Comparison of ENCODE assay signal across 8 mouse cellular contexts in genomic region chr6:118594070-118594469, GRCm38 (mm10). TPM values are rescaled to one million over a fixed set of nuclear protein-coding genes. Genes with fewer than 3 reads are reported as not detected.
A peak's percentile ranks its signal among the peaks of the same experiment; 100 is the strongest.
DNase-seq lines count a peak whose midpoint lies in the region; ATAC-seq and TF ChIP-seq lines count a peak whose summit lies in the region.

No protein-coding gene starts in this region.

- no peaks in the 10 kb centered on the region for H3K9me3 ChIP-seq in hindbrain, embryonic 16.5 days (ENCODE audit: control insufficient read depth, low read length)

- 39% methylated on average over 10 of the region's 10 CpGs for WGBS in hindbrain, embryonic 16.5 days

- peaks cover 4% of the 10 kb centered on the region for H3K27me3 ChIP-seq in hindbrain, embryonic 16.5 days (replicated peaks; ENCODE audit: control insufficient read depth, insufficient read depth, low read length)

- H3K4me3 ChIP-seq in hindbrain, embryonic 16.5 days (ENCODE audit: low read length), result no peak overlapping the region; the same call in 1 of the 2 replicates

- peak; percentile 38 for DNase-seq in embryo, embryonic 10 days (ENCODE audit: low spot score)
- DNase-seq in embryo, embryonic 9.5 days (ENCODE audit: extremely low spot score), result no peak
- DNase-seq in brain, embryonic 14.5 days (ENCODE audit: low read depth), result peak; percentile 5
- DNase-seq in lung, postnatal 25 days (ENCODE audit: low spot score), result peak; percentile 4
- DNase-seq in right cerebral cortex, postnatal 36 days (ENCODE audit: low spot score in 2 of 2), result no peak
- DNase-seq in left cerebral cortex, adult 11 months (ENCODE audit: low spot score), result no peak
- no peak for DNase-seq in adrenal gland, postnatal 4 days (ENCODE audit: low spot score in 2 of 2)

- H3K36me3 ChIP-seq in hindbrain, embryonic 16.5 days (ENCODE audit: control insufficient read depth, insufficient read depth, low read length), result peaks cover 13% of the 10 kb centered on the region

- H3K4me1 ChIP-seq in hindbrain, embryonic 16.5 days (ENCODE audit: control insufficient read depth, insufficient read depth, low read depth, low read length), result peaks cover 10% of the 10 kb centered on the region

- H3K9ac ChIP-seq in hindbrain, embryonic 16.5 days (ENCODE audit: low read depth, low read length), result no peak overlapping the region; the same call in 1 of the 2 replicates

- H3K4me2 ChIP-seq in hindbrain, embryonic 16.5 days (ENCODE audit: low read length), result peak overlapping the region; percentile 57

- TF ChIP-seq POLR2A in brain, embryonic 14.5 days (IDR thresholded peaks at IDR 0.05; ENCODE audit: borderline replicate concordance, extremely low read depth, insufficient read depth, insufficient read length, poor library complexity, severe bottlenecking), result no peak

- no peak for ATAC-seq in hindbrain, embryonic 16.5 days

- no peak overlapping the region for H3K27ac ChIP-seq in hindbrain, embryonic 16.5 days (ENCODE audit: low read depth, low read length)

- TF ChIP-seq CTCF in brain, embryonic 14.5 days (IDR thresholded peaks at IDR 0.05; ENCODE audit: borderline replicate concordance, extremely low read depth, insufficient read depth, insufficient read length), result no peak

RNA-seq across cellular contexts. Expression of gene Ankrd26, which starts 32.0 kb away (rescaled TPM):
- polyA plus RNA-seq in brain, embryonic 14.5 days (2012; rRNA removed), result 10.5 and 11.3 TPM in 2 replicates
- 16.0 and 16.6 TPM in 2 replicates for polyA plus RNA-seq in hindbrain, embryonic 16.5 days (2015; fragmentation: Nextera tagmentation; extraction: Ambion mirVana)
- total RNA-seq in adrenal gland, postnatal 4 days (2021), result 1 to 10 TPM; 5.5 to 6.2 TPM

Comparison
In these comparisons a context has a peak if more than half of its experiments do, and no peak if none do; other contexts are left out.
1. DNase-seq: peak in embryo, embryonic 10 days (single experiment), brain, embryonic 14.5 days (single experiment) and lung, postnatal 25 days (single experiment); none in embryo, embryonic 9.5 days (single experiment), right cerebral cortex, postnatal 36 days (0 of 2), left cerebral cortex, adult 11 months (single experiment) and adrenal gland, postnatal 4 days (0 of 2).